Mouse (Mus musculus) midbrain, embryonic 14.5 days (tissue): ENCODE results near the gene Mitf. TPM values are rescaled to one million over a fixed set of nuclear protein-coding genes. Genes with fewer than 3 reads are reported as not detected.

ENCODE experiments used
- ATAC-seq: fragments of 200-750 bp; cut with Nextera tagmentation; 2 replicates; pipeline ENCODE4 v1.8.0; 2017; ENCODE audit warnings: moderate number of reproducible peaks, moderate library complexity; ENCODE audit not compliant: low FRiP score, low TSS enrichment
- DNase-seq: peaks from one replicate; pipeline ENCODE4 v3.0.0-alpha.2; 2015
- H3K27ac ChIP-seq: fragments of 300-500 bp; sonication (generic); replicated peaks from 2 replicates; pipeline ENCODE4 v1.5.1; 2014; ENCODE audit warnings: mild to moderate bottlenecking, low read depth, low read length, moderate library complexity
- H3K27me3 ChIP-seq: fragments of 300-500 bp; sonication (generic); 2 replicates; pipeline ENCODE4 v1.6.1; 2014; ENCODE audit warnings: low read length, control low read depth, mixed read lengths; ENCODE audit not compliant: control insufficient read depth, insufficient read depth
- H3K36me3 ChIP-seq: fragments of 300-500 bp; sonication (generic); 2 replicates; pipeline ENCODE4 v1.6.1; 2014; ENCODE audit warnings: low read length, control low read depth; ENCODE audit not compliant: control insufficient read depth, insufficient read depth
- H3K4me1 ChIP-seq: fragments of 300-500 bp; sonication (generic); 2 replicates; pipeline ENCODE4 v1.6.1; 2014; ENCODE audit warnings: mild to moderate bottlenecking, antibody characterized with exemption, low read length, control low read depth; ENCODE audit not compliant: control insufficient read depth, insufficient read depth
- H3K4me2 ChIP-seq: fragments of 300-500 bp; sonication (generic); 2 replicates; pipeline ENCODE4 v1.6.1; 2014; ENCODE audit warnings: mild to moderate bottlenecking, low read length, moderate library complexity
- H3K4me3 ChIP-seq: fragments of 300-500 bp; sonication (generic); replicated peaks from 2 replicates; pipeline ENCODE4 v1.5.1; 2014; ENCODE audit warnings: low read depth, low read length
- H3K9ac ChIP-seq: fragments of 300-500 bp; sonication (generic); replicated peaks from 2 replicates; pipeline ENCODE4 v1.6.1; 2014; ENCODE audit warnings: mild to moderate bottlenecking, low read length, moderate library complexity
- H3K9me3 ChIP-seq: fragments of 300-500 bp; sonication (generic); 2 replicates; pipeline ENCODE4 v1.6.1; 2016; ENCODE audit warnings: low read length, control low read depth, mixed read lengths; ENCODE audit not compliant: control insufficient read depth
- WGBS: fragments of 180-500 bp; shearing (Covaris S2); extraction: QIAGEN DNeasy Blood & Tissue Kit; methylation state at CpG from one replicate; pipeline ENCODE4 v1.1.7; 2014; 5-methylcytosine and 5-hydroxymethylcytosine counted together
- polyA plus RNA-seq: library from polyadenylated mRNA; unstranded; fragments of >200 nt; fragmentation: Nextera tagmentation; extraction: Ambion mirVana; gene quantifications from 2 replicates; pipeline ENCODE4 v1.2.1, GENCODE M21; 2014

The Mitf gene
- polyA plus RNA-seq, 1 experiment from 2014 or later: 0.74 TPM

GRCm38 (mm10) chr6:97893546-97893945, 86.7 kb downstream of the Mitf start:
- no peak overlapping the region for H3K4me2 ChIP-seq
- ATAC-seq (no peak), DNase-seq (no peak)
- H3K9me3 ChIP-seq: no peaks in the 10 kb centered on the region
- 70% methylated on average over 5 of the region's 5 CpGs for WGBS
- H3K4me3 ChIP-seq: no peak overlapping the region
- H3K4me1 ChIP-seq: no peaks in the 10 kb centered on the region
- no peak overlapping the region for H3K27ac ChIP-seq
- H3K27me3 ChIP-seq: no peaks in the 10 kb centered on the region
- no peaks in the 10 kb centered on the region for H3K36me3 ChIP-seq
- H3K9ac ChIP-seq: no peak overlapping the region

GRCm38 (mm10) chr6:97897191-97897590, 90.3 kb downstream of the Mitf start:
- H3K36me3 ChIP-seq: no peaks in the 10 kb centered on the region
- 86% methylated on average over 6 of the region's 6 CpGs for WGBS
- ATAC-seq (no peak), DNase-seq (no peak)
- no peak overlapping the region for H3K27ac ChIP-seq
- no peak overlapping the region for H3K4me2 ChIP-seq
- no peak overlapping the region for H3K9ac ChIP-seq
- no peaks in the 10 kb centered on the region for H3K4me1 ChIP-seq
- H3K4me3 ChIP-seq: no peak overlapping the region
- no peaks in the 10 kb centered on the region for H3K27me3 ChIP-seq
- no peaks in the 10 kb centered on the region for H3K9me3 ChIP-seq

GRCm38 (mm10) chr6:97898085-97898484, 91.2 kb downstream of the Mitf start:
- no peak overlapping the region for H3K4me2 ChIP-seq
- WGBS: 89% methylated on average over 5 of the region's 5 CpGs
- H3K27ac ChIP-seq: no peak overlapping the region
- DNase-seq: no peak
- ATAC-seq: no peak
- H3K9ac ChIP-seq: no peak overlapping the region
- H3K27me3 ChIP-seq: no peaks in the 10 kb centered on the region
- H3K9me3 ChIP-seq: no peaks in the 10 kb centered on the region
- H3K4me1 ChIP-seq: no peaks in the 10 kb centered on the region
- H3K4me3 ChIP-seq: no peak overlapping the region
- H3K36me3 ChIP-seq: no peaks in the 10 kb centered on the region

GRCm38 (mm10) chr6:97901561-97901960, 94.7 kb downstream of the Mitf start:
- Histone ChIP-seq H3K36me3 (no peaks in the 10 kb centered on the region), H3K9me3 (no peaks in the 10 kb centered on the region), H3K27me3 (no peaks in the 10 kb centered on the region), H3K4me1 (no peaks in the 10 kb centered on the region), H3K9ac (no peak overlapping the region), H3K4me3 (no peak overlapping the region), H3K4me2 (no peak overlapping the region), H3K27ac (no peak overlapping the region)
- DNase-seq (no peak), ATAC-seq (no peak)
- 78% methylated on average over 5 of the region's 5 CpGs for WGBS

- H3K36me3 ChIP-seq: no peaks in the 10 kb centered on the region
- H3K4me2 ChIP-seq: no peak overlapping the region
- no peak overlapping the region for H3K9ac ChIP-seq
- no peaks in the 10 kb centered on the region for H3K27me3 ChIP-seq
- DNase-seq (no peak), ATAC-seq (no peak)
- H3K4me3 ChIP-seq: no peak overlapping the region
- H3K4me1 ChIP-seq: no peaks in the 10 kb centered on the region
- no peaks in the 10 kb centered on the region for H3K9me3 ChIP-seq
- no peak overlapping the region for H3K27ac ChIP-seq
- 92% methylated on average over 1 of the region's 1 CpGs for WGBS
Measured at GRCm38 (mm10) chr6:97902205-97902604, 95.4 kb downstream of the Mitf start.

- Histone ChIP-seq H3K4me3 (no peak overlapping the region), H3K36me3 (no peaks in the 10 kb centered on the region), H3K27me3 (no peaks in the 10 kb centered on the region), H3K4me1 (no peaks in the 10 kb centered on the region), H3K9me3 (no peaks in the 10 kb centered on the region), H3K27ac (no peak overlapping the region), H3K4me2 (no peak overlapping the region), H3K9ac (no peak overlapping the region)
- DNase-seq (no peak), ATAC-seq (no peak)
- WGBS: 96% methylated on average over 8 of the region's 8 CpGs
Measured at GRCm38 (mm10) chr6:97914768-97915167, 107.9 kb downstream of the Mitf start.

GRCm38 (mm10) chr6:97916386-97916903, 109.6 kb downstream of the Mitf start:
- Histone ChIP-seq H3K27ac (no peak overlapping the region), H3K9me3 (no peaks in the 10 kb centered on the region), H3K4me3 (no peak overlapping the region), H3K27me3 (no peaks in the 10 kb centered on the region), H3K9ac (no peak overlapping the region), H3K4me1 (no peaks in the 10 kb centered on the region), H3K4me2 (no peak overlapping the region), H3K36me3 (no peaks in the 10 kb centered on the region)
- no peak for ATAC-seq
- 90% methylated on average over 7 of the region's 7 CpGs for WGBS
- no peak for DNase-seq

- DNase-seq (no peak), ATAC-seq (no peak)
- Histone ChIP-seq H3K9ac (no peak overlapping the region), H3K27me3 (no peaks in the 10 kb centered on the region), H3K4me3 (no peak overlapping the region), H3K36me3 (no peaks in the 10 kb centered on the region), H3K27ac (no peak overlapping the region), H3K4me1 (no peaks in the 10 kb centered on the region), H3K9me3 (no peaks in the 10 kb centered on the region), H3K4me2 (no peak overlapping the region)
- WGBS: 28% methylated on average over 4 of the region's 4 CpGs
Measured at GRCm38 (mm10) chr6:97918051-97918450, 111.2 kb downstream of the Mitf start.

- no peak overlapping the region for H3K9ac ChIP-seq
- H3K4me2 ChIP-seq: no peak overlapping the region
- DNase-seq (no peak), ATAC-seq (no peak)
- no peaks in the 10 kb centered on the region for H3K9me3 ChIP-seq
- no peak overlapping the region for H3K4me3 ChIP-seq
- 37% methylated on average over 7 of the region's 7 CpGs for WGBS
- H3K4me1 ChIP-seq: no peaks in the 10 kb centered on the region
- H3K27ac ChIP-seq: no peak overlapping the region
- H3K36me3 ChIP-seq: no peaks in the 10 kb centered on the region
- no peaks in the 10 kb centered on the region for H3K27me3 ChIP-seq
Measured at GRCm38 (mm10) chr6:97918481-97918880, 111.6 kb downstream of the Mitf start.
